9 mouse cellular contexts compared by ENCODE assay signal in genomic region chr3:152315613-152316012, GRCm38 (mm10). TPM values are rescaled to one million over a fixed set of nuclear protein-coding genes. Genes with fewer than 3 reads are reported as not detected.
DNase-seq lines count a peak whose midpoint lies in the region; ATAC-seq and TF ChIP-seq lines count a peak whose summit lies in the region.
"Had no signal": no experiment of that assay in that cellular context is flagged by ENCODE, and none has a peak within 500 bp of the region (broad histone marks: within the 10 kb centered on the region; RNA-seq: fewer than 3 reads in every experiment).

No protein-coding gene starts in this region.

- H3K4me2 ChIP-seq in heart, embryonic 12.5 days = no peak overlapping the region
- no peak overlapping the region for H3K4me2 ChIP-seq in kidney, embryonic 15.5 days

- H3K27ac ChIP-seq in heart, embryonic 12.5 days (ENCODE audit: poor library complexity, severe bottlenecking) = no peak overlapping the region
- H3K27ac ChIP-seq in kidney, embryonic 15.5 days = no peak overlapping the region

- H3K36me3 ChIP-seq in heart, embryonic 12.5 days = peaks cover 28% of the 10 kb centered on the region
- H3K36me3 ChIP-seq in kidney, embryonic 15.5 days = peaks cover 22% of the 10 kb centered on the region

- no peak overlapping the region for H3K9ac ChIP-seq in heart, embryonic 12.5 days
- no peak overlapping the region for H3K9ac ChIP-seq in kidney, embryonic 15.5 days

- no peak overlapping the region for H3K4me3 ChIP-seq in heart, embryonic 12.5 days
- H3K4me3 ChIP-seq in kidney, embryonic 15.5 days (replicated peaks) = no peak overlapping the region
- H3K4me3 ChIP-seq: erythroblast, embryonic 14.5 days had no signal

- peak; percentile 96 for ATAC-seq in erythroblast, adult 5-6 weeks (replicated peaks; ENCODE audit: low FRiP score, poor library complexity, severe bottlenecking)
- ATAC-seq in heart, embryonic 12.5 days (ENCODE audit: insufficient number of reproducible peaks, low FRiP score) = peak; percentile 88
- peak; percentile 94 for ATAC-seq in kidney, embryonic 15.5 days (replicated peaks; ENCODE audit: low FRiP score)
- ATAC-seq in monocyte, adult 5-6 weeks (replicated peaks; ENCODE audit: insufficient number of reproducible peaks, low FRiP score, low TSS enrichment, poor library complexity, severe bottlenecking) = peak; percentile 96

- H3K27me3 ChIP-seq in heart, embryonic 12.5 days (replicated peaks) = no peaks in the 10 kb centered on the region
- H3K27me3 ChIP-seq in kidney, embryonic 15.5 days = no peaks in the 10 kb centered on the region

- peak; percentile 89 for DNase-seq in CD4-positive, CD25-positive, alpha-beta regulatory T cell, adult 2 months (ENCODE audit: low read depth, low spot score)
- peak; percentile 88 for DNase-seq in brain, embryonic 14.5 days (ENCODE audit: low read depth)
- peak; percentile 85 for DNase-seq in liver
- peak; percentile 75 to 76 for DNase-seq in spleen, postnatal 36 days (ENCODE audit: low spot score in 2 of 2)

- WGBS in heart, embryonic 12.5 days = 7% methylated on average over 7 of the region's 7 CpGs
- WGBS in kidney, embryonic 15.5 days = 9% methylated on average over 7 of the region's 7 CpGs

- peak; percentile 88 for TF ChIP-seq CTCF in brain, embryonic 14.5 days (IDR thresholded peaks at IDR 0.05; ENCODE audit: borderline replicate concordance, extremely low read depth, insufficient read depth, insufficient read length)

- H3K4me1 ChIP-seq in heart, embryonic 12.5 days (replicated peaks) = peaks cover 10% of the 10 kb centered on the region
- no peaks in the 10 kb centered on the region for H3K4me1 ChIP-seq in kidney, embryonic 15.5 days

- no peaks in the 10 kb centered on the region for H3K9me3 ChIP-seq in heart, embryonic 12.5 days (replicated peaks)
- no peaks in the 10 kb centered on the region for H3K9me3 ChIP-seq in kidney, embryonic 15.5 days (replicated peaks)

- no peak for TF ChIP-seq POLR2A in brain, embryonic 14.5 days (IDR thresholded peaks at IDR 0.05; ENCODE audit: borderline replicate concordance, extremely low read depth, insufficient read depth, insufficient read length, poor library complexity, severe bottlenecking)

RNA-seq across cellular contexts. Expression of gene Miga1, which starts 24.6 kb away (rescaled TPM):
- polyA plus RNA-seq in brain, embryonic 14.5 days (2012; rRNA removed) = 21.2 and 24.8 TPM in 2 replicates
- 3.3 and 5.0 TPM in 2 replicates for total RNA-seq in erythroblast, adult 5-6 weeks (2015; ENCODE audit: low replicate concordance)
- 2.1 and 6.3 TPM in 2 replicates for total RNA-seq in erythroblast, adult 5-6 weeks (2017; ENCODE audit: low replicate concordance)
- polyA plus RNA-seq in heart, embryonic 12.5 days (2016; fragmentation: Nextera tagmentation; extraction: Ambion mirVana) = 18.0 and 18.8 TPM in 2 replicates
- 17.9 and 18.7 TPM in 2 replicates for polyA plus RNA-seq in kidney, embryonic 15.5 days (2015; fragmentation: Nextera tagmentation; extraction: Ambion mirVana)
- 5.5 to 13.6 TPM (median 5.7 TPM) in 3 replicates for total RNA-seq in monocyte, adult 5-6 weeks (2017)

RNA-seq across cellular contexts. Expression of gene Usp33, which starts 30.7 kb away (rescaled TPM):
- 84.3 and 86.1 TPM in 2 replicates for polyA plus RNA-seq in brain, embryonic 14.5 days (2012; rRNA removed)
- 55.0 and 59.6 TPM in 2 replicates for total RNA-seq in erythroblast, adult 5-6 weeks (2015; ENCODE audit: low replicate concordance)
- 145 and 182 TPM in 2 replicates for total RNA-seq in erythroblast, adult 5-6 weeks (2017; ENCODE audit: low replicate concordance)
- polyA plus RNA-seq in heart, embryonic 12.5 days (2016; fragmentation: Nextera tagmentation; extraction: Ambion mirVana) = 37.7 and 38.1 TPM in 2 replicates
- polyA plus RNA-seq in kidney, embryonic 15.5 days (2015; fragmentation: Nextera tagmentation; extraction: Ambion mirVana) = 39.2 and 40.3 TPM in 2 replicates
- 89.3 to 119 TPM (median 109 TPM) in 3 replicates for total RNA-seq in monocyte, adult 5-6 weeks (2017)

RNA-seq across cellular contexts. Expression of gene Nexn, which starts 49.5 kb away (rescaled TPM):
- 0.15 and 1.2 TPM in 2 replicates for polyA plus RNA-seq in brain, embryonic 14.5 days (2012; rRNA removed)
- not detected in 2 replicates for total RNA-seq in erythroblast, adult 5-6 weeks (2015; ENCODE audit: low replicate concordance)
- total RNA-seq in erythroblast, adult 5-6 weeks (2017; ENCODE audit: low replicate concordance) = not detected in 2 replicates
- polyA plus RNA-seq in heart, embryonic 12.5 days (2016; fragmentation: Nextera tagmentation; extraction: Ambion mirVana) = 226 and 246 TPM in 2 replicates
- polyA plus RNA-seq in kidney, embryonic 15.5 days (2015; fragmentation: Nextera tagmentation; extraction: Ambion mirVana) = 11.3 and 12.4 TPM in 2 replicates
- total RNA-seq in monocyte, adult 5-6 weeks (2017) = not detected in 3 replicates
- polyA plus RNA-seq: erythroblast, embryonic 14.5 days had no signal

Comparison
In these comparisons a context has a peak if more than half of its experiments do, and no peak if none do; other contexts are left out.
1. RNA of gene Nexn, which starts 49.5 kb away (polyA plus RNA-seq): 226 to 246 TPM in heart, embryonic 12.5 days; 11.3 to 12.4 TPM in kidney, embryonic 15.5 days and 0.15 to 1.2 TPM in brain, embryonic 14.5 days; every median in the first group is over 10 times any median in the second.
2. Peak in every context shown above with its lines, with median percentiles within 50 percentile points of each other: DNase-seq and ATAC-seq.